Mouse (Mus musculus): ENCODE measurements around the gene Cdca7. TPM values are rescaled to one million over a fixed set of nuclear protein-coding genes. Genes with fewer than 3 reads are reported as not detected.

The Cdca7 gene
- polyA plus RNA-seq (2012; rRNA removed) = 39.1 and 50.8 TPM in 2 replicates

DNA sequence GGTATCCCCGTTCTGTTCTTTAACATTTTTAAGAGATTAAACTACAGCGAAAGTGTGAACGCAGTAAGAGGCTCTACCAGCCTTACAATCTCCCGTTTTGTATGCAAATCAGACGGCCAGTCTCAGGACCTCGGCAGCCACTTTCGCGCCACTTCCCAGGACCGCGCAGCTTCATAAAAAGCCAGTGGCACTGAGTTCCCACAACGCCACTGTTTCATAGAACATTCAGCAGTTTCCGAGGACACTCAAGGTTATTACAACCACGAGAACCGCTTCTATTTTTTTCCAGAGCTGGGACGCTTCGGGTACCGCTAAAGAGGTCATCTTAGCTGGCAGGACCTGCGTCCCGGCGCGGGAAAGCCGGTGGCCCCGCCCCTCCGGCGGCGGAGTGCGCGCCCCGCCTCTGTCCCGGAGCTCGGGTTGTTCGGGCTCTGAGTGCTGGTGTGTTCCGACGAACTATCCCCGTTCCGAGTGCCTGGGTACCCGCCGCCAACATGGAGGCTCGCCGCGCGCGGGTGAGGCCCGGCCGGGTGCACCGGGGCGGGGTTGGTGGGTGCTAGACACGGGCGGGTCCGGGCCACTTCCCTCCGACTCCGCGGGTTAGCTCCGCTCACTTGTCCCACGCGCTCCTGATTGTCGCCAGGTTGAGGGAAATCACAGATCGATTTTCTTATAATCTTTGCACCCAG lies at the start of gene Cdca7:
Gene Cdca7 (plus strand): TSS at position 363 of the 689 bp plus-strand sequence.

Other genes starting within 250 kb of the Cdca7 start
- gene Map3k20, start 190.5 kb upstream of the Cdca7 start, polyA plus RNA-seq (2012; rRNA removed) = 5.8 and 7.0 TPM in 2 replicates